Mouse (Mus musculus) heart, postnatal 4 days (tissue): ENCODE measurements around the gene Pigk. TPM values are rescaled to one million over a fixed set of nuclear protein-coding genes. Genes with fewer than 3 reads are reported as not detected.
A peak's percentile ranks its signal among the peaks of the same experiment; 100 is the strongest.
"Not testable (repeated sequence)": the region's sequence is repeated elsewhere in the genome, so short reads cannot be mapped to it uniquely, and the experiment has no call there.

ENCODE experiments used
- DNase-seq: peaks from one replicate; pipeline ENCODE4 v3.0.0; 2021
- total RNA-seq, 2 experiments: library from RNA; stranded (reverse); gene quantifications; 2 replicates each; pipeline ENCODE4 v1.2.3; 2021

The Pigk gene
- 10 to 100 TPM; 32.4 to 35.8 TPM for total RNA-seq

DNA sequence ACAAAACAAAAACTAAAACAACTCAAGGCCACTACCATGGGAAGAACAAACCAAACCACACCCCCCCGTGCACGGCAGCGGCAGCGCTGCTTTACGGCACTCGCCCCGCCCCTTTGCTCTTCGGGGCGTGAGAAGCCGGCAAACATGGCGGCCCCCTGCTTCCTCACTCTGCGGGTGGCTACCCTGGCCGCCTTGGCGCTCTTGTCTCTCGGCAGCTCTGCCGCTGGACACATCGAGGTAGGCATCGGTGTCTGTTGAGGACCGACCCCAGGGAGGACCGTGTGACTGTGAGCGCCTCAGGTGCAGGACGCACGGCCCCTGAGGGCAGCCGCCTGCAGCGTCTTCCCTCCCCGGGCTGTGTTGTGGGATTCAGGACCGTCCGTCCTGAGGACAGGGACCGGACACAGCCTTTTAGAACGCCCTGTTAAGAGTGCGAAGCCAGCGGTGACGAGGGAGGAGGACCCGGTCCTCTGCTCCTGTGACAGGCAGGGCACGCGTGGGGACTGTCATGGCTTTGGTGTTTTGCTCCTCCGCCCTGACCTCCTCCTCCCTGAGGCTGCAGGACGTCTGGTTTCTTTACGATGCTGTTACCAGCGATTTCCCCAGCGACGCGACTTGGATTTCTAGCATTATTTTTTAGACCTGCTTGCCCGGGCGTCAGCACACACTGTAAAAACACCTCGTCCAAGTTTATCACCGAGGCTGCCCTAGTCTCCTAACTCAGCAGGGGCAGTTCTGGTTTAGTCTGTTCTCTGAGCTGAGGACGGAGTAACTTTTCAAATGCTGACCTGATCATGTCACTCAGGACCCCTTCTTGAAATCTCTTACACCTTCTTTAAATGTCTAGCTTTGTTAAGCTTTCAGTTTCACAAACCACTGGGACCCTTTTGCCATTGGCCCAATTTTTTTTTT is at the start of gene Pigk:
Pigk (plus strand) TSS at position 110 of the 912 bp plus-strand sequence.
- DNase-seq = peak; percentile 95

DNA sequence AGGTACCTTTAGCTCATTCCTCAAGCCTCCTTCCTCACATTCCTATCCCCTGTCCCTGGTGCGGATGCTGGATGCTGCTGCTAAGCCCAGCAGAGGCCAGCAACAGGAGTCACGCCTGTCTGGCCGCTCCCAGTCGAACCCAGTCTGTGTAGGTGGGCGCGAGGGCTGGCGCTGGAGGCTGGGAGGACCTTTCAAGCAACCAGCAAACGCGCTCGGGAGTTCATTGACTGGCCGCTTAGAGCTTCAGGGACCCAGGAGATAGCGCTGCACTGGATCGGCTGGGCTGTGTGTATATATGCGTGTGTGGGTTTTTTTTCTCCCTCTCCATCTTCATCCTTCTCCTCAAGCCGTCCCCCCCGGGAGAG is 46.9 kb upstream of the Pigk start:
- peak; percentile 5 for DNase-seq

GRCm38 (mm10) chr3:152667356-152668211 is 46.3 kb upstream of the Pigk start:
- peak; percentile 20 for DNase-seq

GRCm38 (mm10) chr3:152668239-152668638 is 45.7 kb upstream of the Pigk start, which contains the start of gene Ak5:
TSS of gene Ak5 (minus strand) at chr3:152668360.
- no peak for DNase-seq

- DNase-seq = no peak
Observed at GRCm38 (mm10) chr3:152668793-152669192, 45.1 kb upstream of the Pigk start.

DNA sequence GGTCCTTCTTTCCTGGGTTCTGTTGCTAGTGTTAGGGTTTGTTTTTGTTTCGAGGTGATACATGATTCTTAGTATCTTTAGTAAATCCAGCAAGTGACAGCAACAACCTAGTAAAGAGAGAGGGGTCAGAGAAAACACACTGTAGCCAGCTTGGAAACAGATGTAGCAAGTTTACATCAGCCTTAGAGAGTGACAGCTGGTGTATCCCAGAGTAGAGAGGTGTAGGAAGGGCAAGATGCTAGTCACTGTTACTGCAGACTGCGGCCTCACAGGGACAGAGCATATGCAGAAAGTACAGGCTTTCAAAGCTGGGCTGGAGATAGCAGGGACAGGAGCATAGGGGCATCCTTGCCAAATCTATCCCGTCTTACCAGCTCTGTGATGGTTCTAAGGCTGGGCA is 44.1 kb upstream of the Pigk start:
- DNase-seq = no peak

DNA sequence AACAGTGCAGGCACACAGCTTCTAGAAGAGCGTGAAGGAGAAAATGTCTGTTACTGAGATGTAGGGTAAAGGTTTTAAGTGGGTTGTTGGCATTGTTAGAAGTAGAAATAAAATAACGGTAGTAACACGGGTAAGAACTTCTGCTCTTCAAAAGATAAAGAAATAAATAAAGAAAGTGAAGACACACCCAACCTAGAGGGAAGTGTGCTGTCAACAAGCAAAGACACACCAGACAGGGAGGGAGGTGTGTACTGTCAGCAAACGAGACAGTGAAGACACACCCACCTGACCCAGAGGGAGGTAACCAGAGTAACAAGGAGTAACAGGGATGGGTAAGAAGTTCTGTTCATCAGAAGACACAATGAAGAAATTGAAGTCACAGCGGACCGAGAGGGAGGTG is 39.2 kb upstream of the Pigk start:
- DNase-seq = no peak

- DNase-seq = no peak
Observed at GRCm38 (mm10) chr3:152688532-152688931, 25.4 kb upstream of the Pigk start.

GRCm38 (mm10) chr3:152689105-152689504 is 24.8 kb upstream of the Pigk start:
- peak; percentile 10 for DNase-seq

- DNase-seq = no peak
Observed at GRCm38 (mm10) chr3:152694950-152695349, 18.9 kb upstream of the Pigk start.

DNA sequence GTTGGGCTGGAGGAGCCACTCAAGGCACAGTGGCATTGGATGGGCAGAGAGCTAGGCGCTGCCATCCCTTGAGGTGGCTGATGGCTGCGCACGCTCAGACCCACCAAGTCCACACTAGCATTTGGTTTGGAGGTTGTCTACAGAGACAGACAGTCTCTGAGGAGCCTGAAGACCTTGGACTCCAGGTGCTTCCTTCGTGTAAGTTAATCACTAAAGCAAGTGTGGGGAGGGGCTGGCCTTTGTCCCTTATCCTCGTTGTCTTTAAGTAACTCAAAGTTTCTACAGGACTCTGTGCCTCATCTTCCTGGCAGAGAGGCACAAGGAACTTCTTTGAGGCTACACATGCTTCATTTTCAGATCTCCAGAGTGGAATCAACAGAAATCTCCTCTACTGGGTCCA is 15.9 kb upstream of the Pigk start:
- DNase-seq = no peak

- no peak for DNase-seq
Observed at GRCm38 (mm10) chr3:152699261-152699660, 14.6 kb upstream of the Pigk start.

DNA sequence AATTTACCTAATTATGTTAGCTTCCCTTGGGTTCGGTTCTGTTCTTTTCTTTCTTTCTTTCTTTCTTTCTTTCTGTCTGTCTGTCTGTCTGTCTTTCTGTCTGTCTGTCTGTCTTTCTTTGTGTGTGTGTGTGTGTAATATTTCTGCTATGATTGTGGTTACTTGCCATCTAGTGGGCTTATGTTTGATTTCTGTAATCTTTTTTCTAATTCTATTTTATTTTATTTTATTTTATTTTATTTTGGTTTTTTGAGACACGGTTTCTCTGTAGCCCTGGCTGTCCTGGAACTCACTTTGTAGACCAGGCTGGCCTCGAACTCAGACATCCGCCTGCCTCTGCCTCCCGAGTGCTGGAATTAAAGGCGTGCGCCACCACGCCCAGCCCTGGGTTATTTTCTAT is 12.4 kb upstream of the Pigk start:
- DNase-seq = not testable (repeated sequence)

GRCm38 (mm10) chr3:152702274-152702843 is 11.5 kb upstream of the Pigk start:
- DNase-seq = no peak

DNA sequence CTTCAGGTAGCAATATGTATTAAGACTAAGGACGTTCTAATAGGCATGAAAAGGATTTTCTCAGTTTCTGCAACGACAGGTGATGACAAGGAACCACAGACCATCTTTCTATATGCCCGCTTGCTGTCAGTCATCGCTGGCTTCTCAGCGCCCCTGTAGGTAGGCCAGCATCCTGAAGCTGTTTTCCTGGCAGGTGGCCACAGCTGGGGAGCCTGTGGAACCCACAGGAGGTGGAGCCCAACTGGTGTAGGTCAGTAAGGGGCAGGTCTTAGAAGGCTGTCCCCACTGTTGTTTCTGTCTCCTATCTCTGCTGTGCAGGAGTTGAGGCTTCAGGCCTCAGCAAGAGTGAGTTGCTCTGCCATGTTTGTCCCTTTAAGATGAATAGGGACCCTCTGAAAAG is 8.1 kb upstream of the Pigk start:
- DNase-seq = no peak

DNA sequence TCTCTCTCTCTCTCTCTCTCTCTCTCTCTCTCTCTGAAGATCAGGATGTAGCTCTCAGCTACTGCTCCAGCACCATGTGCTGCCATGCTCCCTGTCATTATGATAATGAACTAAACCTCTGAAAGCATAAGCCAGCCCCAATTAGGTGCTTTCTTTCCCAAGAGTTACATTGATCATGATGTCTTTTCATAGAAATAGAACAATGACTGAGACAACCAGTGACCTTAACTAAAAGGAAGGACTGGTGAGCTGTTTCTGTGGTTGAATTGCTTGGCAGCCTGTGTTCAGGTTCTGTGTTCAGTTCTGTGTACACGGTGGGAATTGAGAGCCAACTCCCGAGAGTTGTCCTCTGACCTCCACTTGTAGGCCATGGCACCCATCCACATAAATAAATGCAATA is 7.0 kb upstream of the Pigk start:
- DNase-seq = no peak

- no peak for DNase-seq
Observed at GRCm38 (mm10) chr3:152707321-152707823, 6.5 kb upstream of the Pigk start.

DNA sequence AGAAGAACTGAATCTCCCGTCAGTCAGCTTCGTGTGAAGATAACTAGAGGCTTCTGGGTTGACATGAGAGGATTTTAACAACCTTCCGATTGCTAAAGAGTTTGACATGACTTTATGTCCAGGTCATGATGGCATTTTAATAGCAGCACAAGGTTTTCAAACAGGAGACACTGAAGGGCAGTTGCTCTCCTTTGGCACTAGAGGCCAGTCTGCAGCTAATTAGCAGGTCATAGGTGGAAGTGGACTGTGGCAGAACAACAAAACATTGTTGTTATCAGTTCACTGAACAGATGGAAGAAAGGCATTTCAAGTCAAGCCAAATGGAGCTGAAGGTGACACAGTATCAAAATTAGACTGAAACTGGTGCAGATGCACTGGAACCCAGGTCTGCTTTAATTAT is 4.0 kb upstream of the Pigk start:
- no peak for DNase-seq

GRCm38 (mm10) chr3:152712957-152713356 is 943 bp upstream of the Pigk start:
- DNase-seq = no peak

DNA sequence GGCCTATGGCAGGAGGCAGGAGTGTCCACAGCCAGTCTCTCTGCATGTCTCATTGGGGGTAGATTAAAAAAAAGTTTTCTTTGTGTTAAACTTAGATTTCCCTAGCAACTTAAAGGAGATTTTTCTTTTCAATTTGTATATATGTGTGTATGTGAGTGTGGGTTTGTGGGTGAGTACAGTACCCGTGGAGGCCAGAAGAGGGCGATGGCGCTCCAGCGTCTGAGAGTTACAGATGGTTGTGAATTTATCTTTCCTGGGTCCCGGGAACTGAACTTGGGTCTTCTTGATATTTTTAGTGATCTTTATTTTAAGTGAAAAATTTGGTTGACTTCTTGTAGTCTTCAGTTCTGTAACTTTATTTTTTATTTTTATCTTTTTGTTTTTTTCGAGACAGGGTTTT is 7.4 kb downstream of the Pigk start:
- no peak for DNase-seq

GRCm38 (mm10) chr3:152722836-152723235 is 8.9 kb downstream of the Pigk start:
- peak; percentile 12 for DNase-seq

DNA sequence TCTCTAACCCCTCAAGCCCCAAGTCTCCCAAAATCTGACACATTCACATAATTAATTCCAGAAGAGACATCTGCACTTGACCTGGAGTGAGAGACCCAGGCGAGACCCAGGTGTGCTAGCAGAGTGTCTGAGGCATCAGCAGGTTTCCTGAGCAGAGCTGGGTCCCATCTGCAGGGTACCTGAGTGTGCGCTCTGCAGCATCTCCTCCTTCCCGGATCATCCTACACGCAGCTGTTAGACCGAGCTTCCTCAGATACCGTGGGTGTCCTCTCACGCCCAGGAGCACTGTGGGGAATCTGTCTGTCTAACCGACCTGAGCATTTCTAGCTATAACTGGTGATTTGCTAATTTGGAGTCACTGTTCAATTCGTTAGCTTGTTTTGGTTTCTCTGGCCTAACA is 10.5 kb downstream of the Pigk start:
- DNase-seq = no peak

- no peak for DNase-seq
Observed at GRCm38 (mm10) chr3:152728238-152728637, 14.3 kb downstream of the Pigk start.
